Mouse (Mus musculus) neural tube, embryonic 15.5 days (tissue): ENCODE measurements around the gene Rad51c. TPM values are rescaled to one million over a fixed set of nuclear protein-coding genes. Genes with fewer than 3 reads are reported as not detected.
"Not testable (repeated sequence)": the region's sequence is repeated elsewhere in the genome, so short reads cannot be mapped to it uniquely, and the experiment has no call there.

Experiments used
- ATAC-seq: fragments of 200-750 bp; cut with Nextera tagmentation; 2 replicates; pipeline ENCODE4 v1.8.0; 2017; ENCODE audit warnings: mild to moderate bottlenecking, moderate TSS enrichment, moderate library complexity; ENCODE audit not compliant: low FRiP score
- H3K27ac ChIP-seq: fragments of 300-500 bp; sonication (generic); replicated peaks from 2 replicates; pipeline ENCODE4 v1.5.1; 2015; ENCODE audit warnings: mild to moderate bottlenecking, inconsistent platforms
- H3K27me3 ChIP-seq: fragments of 300-500 bp; sonication (generic); replicated peaks from 2 replicates; pipeline ENCODE4 v1.6.1; 2015; ENCODE audit warnings: inconsistent platforms
- H3K36me3 ChIP-seq: fragments of 300-500 bp; sonication (generic); 2 replicates; pipeline ENCODE4 v1.6.1; 2015; ENCODE audit warnings: inconsistent platforms
- H3K4me1 ChIP-seq: fragments of 300-500 bp; sonication (generic); 2 replicates; pipeline ENCODE4 v1.6.1; 2015; ENCODE audit warnings: inconsistent platforms
- H3K4me2 ChIP-seq: fragments of 300-500 bp; sonication (generic); 2 replicates; pipeline ENCODE4 v1.6.1; 2015; ENCODE audit warnings: inconsistent platforms, mild to moderate bottlenecking, moderate library complexity
- H3K4me3 ChIP-seq: fragments of 300-500 bp; sonication (generic); replicated peaks from 2 replicates; pipeline ENCODE4 v1.5.1; 2015; ENCODE audit warnings: mild to moderate bottlenecking, inconsistent platforms
- H3K9ac ChIP-seq: fragments of 300-500 bp; sonication (generic); replicated peaks from 2 replicates; pipeline ENCODE4 v1.6.1; 2015; ENCODE audit warnings: mild to moderate bottlenecking, inconsistent platforms
- H3K9me3 ChIP-seq: fragments of 300-500 bp; sonication (generic); replicated peaks from 2 replicates; pipeline ENCODE4 v1.6.1; 2016; ENCODE audit warnings: inconsistent platforms
- WGBS: fragments of 180-500 bp; shearing (Covaris S2); methylation state at CpG from one replicate; pipeline ENCODE4 v1.1.7; 2015; ENCODE audit warnings: mixed read lengths; 5-methylcytosine and 5-hydroxymethylcytosine counted together
- polyA plus RNA-seq: library from polyadenylated mRNA; unstranded; fragments of >200 nt; fragmentation: Nextera tagmentation; extraction: Ambion mirVana; gene quantifications from 2 replicates; pipeline ENCODE4 v1.2.1, GENCODE M21; 2015

Rad51c gene
- polyA plus RNA-seq, 1 experiment from 2014 or later, result 4.0 TPM

- peaks cover 22% of the 10 kb centered on the region for H3K4me1 ChIP-seq
- no peak for ATAC-seq
- peak overlapping the region; percentile 26; the same call in 1 of the 2 replicates for H3K4me2 ChIP-seq
- H3K27me3 ChIP-seq, result no peaks in the 10 kb centered on the region
- H3K36me3 ChIP-seq, result no peaks in the 10 kb centered on the region
- no peak overlapping the region for H3K9ac ChIP-seq
- H3K9me3 ChIP-seq, result no peaks in the 10 kb centered on the region
- WGBS, result 8% methylated on average over 16 of the region's 16 CpGs
- no peak overlapping the region for H3K4me3 ChIP-seq
- 0 out of 2 replicates have a peak overlapping the region, but pooled peaks have one; percentile 37 for H3K27ac ChIP-seq
Observed at GRCm38 (mm10) chr11:87444735-87445428, 40.1 kb upstream of the Rad51c start.

GRCm38 (mm10) chr11:87444056-87444455 lies 39.3 kb upstream of the Rad51c start:
- not testable (repeated sequence) for H3K4me2 ChIP-seq, H3K27me3 ChIP-seq, H3K4me3 ChIP-seq, H3K9ac ChIP-seq, ATAC-seq, H3K9me3 ChIP-seq, H3K36me3 ChIP-seq
- Histone ChIP-seq H3K27ac (peak overlapping the region; percentile 80), H3K4me1 (peaks cover 20% of the 10 kb centered on the region)
- 79% methylated on average over 10 of the region's 10 CpGs for WGBS

GRCm38 (mm10) chr11:87443373-87443883 lies 38.7 kb upstream of the Rad51c start:
- H3K4me3 ChIP-seq, result no peak overlapping the region
- H3K9ac ChIP-seq, result no peak overlapping the region
- peaks cover 18% of the 10 kb centered on the region for H3K4me1 ChIP-seq
- ATAC-seq, result peak; percentile 15; the same call in 1 of the 2 replicates
- 0 out of 2 replicates have a peak overlapping the region, but pooled peaks have one; percentile 5 for H3K4me2 ChIP-seq
- H3K27me3 ChIP-seq, result no peaks in the 10 kb centered on the region
- no peaks in the 10 kb centered on the region for H3K9me3 ChIP-seq
- WGBS, result 1% methylated on average over 5 of the region's 5 CpGs
- no peaks in the 10 kb centered on the region for H3K36me3 ChIP-seq
- H3K27ac ChIP-seq, result peak overlapping the region; percentile 80

- not testable (repeated sequence) for H3K9me3 ChIP-seq, H3K27me3 ChIP-seq, H3K36me3 ChIP-seq
- H3K9ac ChIP-seq, result peak overlapping the region; percentile 47
- peak; percentile 99 for ATAC-seq
- H3K27ac ChIP-seq, result peak overlapping the region; percentile 87
- under 1% methylated on average over 32 of the region's 62 CpGs for WGBS
- peaks cover 15% of the 10 kb centered on the region for H3K4me1 ChIP-seq
- H3K4me3 ChIP-seq, result peak overlapping the region; percentile 38
- H3K4me2 ChIP-seq, result peak overlapping the region; percentile 65
Observed at GRCm38 (mm10) chr11:87442643-87443372, 38.1 kb upstream of the Rad51c start.

GRCm38 (mm10) chr11:87439796-87440420 lies 35.2 kb upstream of the Rad51c start:
- H3K4me3 ChIP-seq, result no peak overlapping the region
- no peak for ATAC-seq

GRCm38 (mm10) chr11:87436326-87437232 lies 31.8 kb upstream of the Rad51c start:
- Histone ChIP-seq H3K9me3 (no peaks in the 10 kb centered on the region), H3K27me3 (no peaks in the 10 kb centered on the region), H3K36me3 (no peaks in the 10 kb centered on the region), H3K27ac (no peak overlapping the region), H3K4me2 (no peak overlapping the region), H3K4me3 (no peak overlapping the region), H3K4me1 (no peaks in the 10 kb centered on the region), H3K9ac (no peak overlapping the region)
- WGBS, result 69% methylated on average over 5 of the region's 5 CpGs
- no peak for ATAC-seq

More at GRCm38 (mm10) chr11:87439796-87440420, 35.2 kb upstream of the Rad51c start:
- WGBS, result 89% methylated on average over 10 of the region's 10 CpGs
- peaks cover 12% of the 10 kb centered on the region for H3K4me1 ChIP-seq
- H3K36me3 ChIP-seq, result no peaks in the 10 kb centered on the region
- no peaks in the 10 kb centered on the region for H3K27me3 ChIP-seq
- no peak overlapping the region for H3K9ac ChIP-seq
- no peak overlapping the region for H3K27ac ChIP-seq
- no peak overlapping the region for H3K4me2 ChIP-seq
- H3K9me3 ChIP-seq, result no peaks in the 10 kb centered on the region

GRCm38 (mm10) chr11:87435107-87435506 lies 30.4 kb upstream of the Rad51c start:
- 96% methylated on average over 2 of the region's 2 CpGs for WGBS
- not testable (repeated sequence) for H3K4me2 ChIP-seq, H3K27me3 ChIP-seq, H3K27ac ChIP-seq, H3K36me3 ChIP-seq, H3K9me3 ChIP-seq, H3K4me1 ChIP-seq, ATAC-seq, H3K4me3 ChIP-seq, H3K9ac ChIP-seq

GRCm38 (mm10) chr11:87432933-87433669 lies 28.3 kb upstream of the Rad51c start:
- Histone ChIP-seq H3K4me1 (no peaks in the 10 kb centered on the region), H3K9me3 (no peaks in the 10 kb centered on the region), H3K4me3 (no peak overlapping the region), H3K36me3 (no peaks in the 10 kb centered on the region), H3K27me3 (no peaks in the 10 kb centered on the region), H3K9ac (no peak overlapping the region), H3K4me2 (no peak overlapping the region), H3K27ac (no peak overlapping the region)
- no peak for ATAC-seq
- 48% methylated on average over 6 of the region's 6 CpGs for WGBS

GRCm38 (mm10) chr11:87432447-87432846 lies 27.7 kb upstream of the Rad51c start:
- H3K4me2 ChIP-seq, result no peak overlapping the region
- no peaks in the 10 kb centered on the region for H3K9me3 ChIP-seq
- ATAC-seq, result no peak
- no peak overlapping the region for H3K27ac ChIP-seq
- no peak overlapping the region for H3K4me3 ChIP-seq
- no peaks in the 10 kb centered on the region for H3K27me3 ChIP-seq
- no peaks in the 10 kb centered on the region for H3K36me3 ChIP-seq
- WGBS, result 88% methylated on average over 1 of the region's 1 CpGs
- no peak overlapping the region for H3K9ac ChIP-seq
- H3K4me1 ChIP-seq, result peaks cover 3% of the 10 kb centered on the region; the same call in 1 of the 2 replicates

GRCm38 (mm10) chr11:87431813-87432212 lies 27.1 kb upstream of the Rad51c start:
- H3K4me1 ChIP-seq, ATAC-seq, H3K4me2 ChIP-seq, H3K27ac ChIP-seq, H3K36me3 ChIP-seq, H3K4me3 ChIP-seq, H3K27me3 ChIP-seq, H3K9ac ChIP-seq, H3K9me3 ChIP-seq: not testable (repeated sequence)
- 91% methylated on average over 8 of the region's 8 CpGs for WGBS
